Mouse (Mus musculus) stomach, postnatal 0 days (tissue): ENCODE results near the gene Uqcc2.

Source experiments
- CTCF ChIP-seq: IDR thresholded peaks from 2 replicates; pipeline ENCODE4 v1.5.1; 2016; ENCODE audit warnings: antibody characterized with exemption, low read depth, mild to moderate bottlenecking, moderate library complexity
- EP300 ChIP-seq: optimal IDR thresholded peaks from 2 replicates; pipeline ENCODE3; 2016; ENCODE audit warnings: antibody characterized with exemption

DNA sequence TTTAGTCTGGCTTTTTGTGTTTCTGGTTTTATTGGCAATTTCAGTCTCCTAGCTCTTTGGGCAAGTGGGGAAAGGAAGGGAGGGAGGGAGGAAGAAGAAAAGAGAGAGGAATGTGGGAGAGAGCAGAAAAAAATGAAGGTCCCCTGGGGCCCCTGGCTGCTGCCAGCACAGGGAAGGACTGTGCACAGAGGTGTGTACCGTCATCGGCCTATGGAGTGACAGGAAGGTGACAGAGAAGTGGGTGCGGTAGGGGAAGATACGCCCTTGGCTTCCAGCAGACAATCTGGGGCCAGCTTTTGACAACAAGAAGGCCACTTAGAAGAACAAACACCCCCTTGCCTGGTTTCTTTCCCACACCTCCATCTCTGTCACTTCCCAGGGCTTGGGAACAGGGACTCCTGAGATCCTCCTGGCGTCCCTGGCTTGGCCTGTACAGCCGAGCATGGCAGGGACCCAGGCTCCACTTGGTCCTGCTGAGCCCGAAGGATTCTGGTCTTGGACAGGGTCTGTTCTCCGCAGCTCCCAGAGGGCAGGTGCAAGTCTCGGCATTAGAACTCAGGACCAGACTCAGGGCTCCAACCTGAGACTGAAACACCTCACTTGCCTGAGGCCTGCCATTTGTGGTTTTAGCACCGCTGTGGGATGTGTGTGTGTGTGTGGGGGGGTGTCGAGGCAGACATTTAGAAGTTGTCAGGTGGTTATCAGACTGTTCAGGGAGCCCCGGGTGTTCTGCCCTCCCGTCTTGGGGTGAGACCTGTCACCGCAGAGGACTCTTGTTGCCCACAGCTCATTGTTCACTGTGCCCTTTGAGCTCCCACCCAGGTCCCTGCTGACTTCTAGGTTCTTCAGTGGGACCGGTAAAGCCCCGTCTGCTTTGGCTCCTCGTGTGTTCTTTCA, 58.6 kb downstream of the Uqcc2 start:
- TF ChIP-seq CTCF: no peak
- no peak for TF ChIP-seq EP300
